Mouse (Mus musculus) CH12.LX (cell line): ENCODE data around the gene Ift81. TPM values are rescaled to one million over a fixed set of nuclear protein-coding genes. Genes with fewer than 3 reads are reported as not detected.

ENCODE experiments used
- DNase-seq: peaks from one replicate; pipeline ENCODE4 v3.0.0-alpha.2; 2013; ENCODE audit errors: extremely low read depth
- H3K27ac ChIP-seq: 2 replicates; pipeline ENCODE4 v1.5.1; 2012; ENCODE audit warnings: low read depth, mild to moderate bottlenecking, control low read depth, moderate library complexity; ENCODE audit not compliant: insufficient read depth
- H3K27me3 ChIP-seq: replicated peaks from 2 replicates; pipeline ENCODE3; 2012; ENCODE audit warnings: inconsistent platforms
- H3K36me3 ChIP-seq, 2 experiments: replicated peaks in 1 of 2; 2 replicates each; pipeline versions ENCODE3 to v1.6.1; 2012; ENCODE audit warnings: inconsistent platforms in 1 of 2, low read length in 1 of 2, mild to moderate bottlenecking in 1 of 2, mixed read lengths in 1 of 2, moderate library complexity in 1 of 2; ENCODE audit not compliant: control insufficient read depth in 1 of 2, insufficient read depth in 1 of 2
- H3K4me1 ChIP-seq, 2 experiments: 2 replicates each; pipeline ENCODE4 v1.6.1; 2012; ENCODE audit warnings: inconsistent platforms in 1 of 2, moderate library complexity in 1 of 2; ENCODE audit not compliant: insufficient read depth in 2 of 2, control insufficient read depth in 1 of 2
- H3K4me2 ChIP-seq: 2 replicates; pipeline ENCODE4 v1.6.1; 2012; ENCODE audit warnings: low read depth, mild to moderate bottlenecking, control low read depth; ENCODE audit not compliant: poor library complexity, insufficient read depth, severe bottlenecking
- H3K4me3 ChIP-seq, 3 experiments: fragments of 150-350 bp in 1 of 3; sonication (generic) in 1 of 3; replicated peaks in 1 of 3; 2 replicates each; pipeline versions ENCODE3 to v1.5.1; 2011 to 2012; ENCODE audit warnings: low read depth in 2 of 3, low read length in 2 of 3, mild to moderate bottlenecking in 2 of 3, moderate library complexity in 2 of 3, control low read depth in 1 of 3, improper control_type of control experiment in 1 of 3, inconsistent platforms in 1 of 3, mixed read lengths in 1 of 3; ENCODE audit not compliant: poor library complexity in 1 of 3
- H3K79me2 ChIP-seq: replicated peaks from 2 replicates; pipeline ENCODE4 v1.6.1; 2012; ENCODE audit warnings: mild to moderate bottlenecking, moderate library complexity; ENCODE audit not compliant: control insufficient read depth, poor library complexity, insufficient read depth, severe bottlenecking; ENCODE audit errors: extremely low read depth
- H3K9ac ChIP-seq: 2 replicates; pipeline ENCODE4 v1.6.1; 2012; ENCODE audit warnings: low read depth, mild to moderate bottlenecking, control low read depth, moderate library complexity; ENCODE audit not compliant: insufficient read depth
- H3K9me3 ChIP-seq: replicated peaks from 2 replicates; pipeline ENCODE3; 2012; ENCODE audit warnings: low read length, inconsistent platforms, mixed read lengths
- BHLHE40 ChIP-seq: IDR thresholded peaks from 2 replicates; pipeline ENCODE4 v1.6.1; 2011; ENCODE audit warnings: mild to moderate bottlenecking, low read depth, low read length, improper control_type of control experiment
- CHD1 ChIP-seq: IDR thresholded peaks from 2 replicates; pipeline ENCODE4 v1.6.1; 2012; ENCODE audit warnings: low read depth, low read length, improper control_type of control experiment, inconsistent platforms
- CHD2 ChIP-seq: IDR thresholded peaks from 2 replicates; pipeline ENCODE4 v1.6.1; 2011; ENCODE audit warnings: low read length, improper control_type of control experiment
- E2F4 ChIP-seq: IDR thresholded peaks from 2 replicates; pipeline ENCODE4 v1.6.1; 2011; ENCODE audit warnings: low read depth, low read length, improper control_type of control experiment; ENCODE audit not compliant: insufficient replicate concordance
- ELF1 ChIP-seq: IDR thresholded peaks from 2 replicates; pipeline ENCODE4 v1.6.1; 2014; ENCODE audit warnings: low read depth, mild to moderate bottlenecking, inconsistent platforms, low read length, improper control_type of control experiment
- GABPA ChIP-seq: IDR thresholded peaks from 2 replicates; pipeline ENCODE4 v1.6.1; 2012; ENCODE audit warnings: low read depth, low read length, improper control_type of control experiment, inconsistent platforms; ENCODE audit not compliant: insufficient replicate concordance
- HCFC1 ChIP-seq: IDR thresholded peaks from 2 replicates; pipeline ENCODE4 v1.6.1; 2012; ENCODE audit warnings: low read depth, mild to moderate bottlenecking, inconsistent platforms, low read length, improper control_type of control experiment
- IRF4 ChIP-seq: IDR thresholded peaks from 2 replicates; pipeline ENCODE4 v1.6.1; 2014; ENCODE audit warnings: low read depth, mild to moderate bottlenecking, inconsistent platforms, low read length, improper control_type of control experiment
- JUN ChIP-seq: IDR thresholded peaks from 2 replicates; pipeline ENCODE4 v1.6.1; 2011; ENCODE audit warnings: low read depth, mild to moderate bottlenecking, low read length, improper control_type of control experiment, moderate library complexity; ENCODE audit not compliant: insufficient read depth
- KAT2A ChIP-seq: IDR thresholded peaks from 2 replicates; pipeline ENCODE4 v1.6.1; 2012; ENCODE audit warnings: low read length, improper control_type of control experiment, inconsistent platforms; ENCODE audit not compliant: insufficient replicate concordance
- MAFK ChIP-seq: IDR thresholded peaks from 2 replicates; pipeline ENCODE4 v1.6.1; 2011; ENCODE audit warnings: low read length, improper control_type of control experiment; ENCODE audit not compliant: insufficient replicate concordance
- MAZ ChIP-seq: IDR thresholded peaks from 2 replicates; pipeline ENCODE4 v1.6.1; 2012; ENCODE audit warnings: low read depth, mild to moderate bottlenecking, inconsistent platforms, low read length, improper control_type of control experiment, moderate library complexity
- MXI1 ChIP-seq: IDR thresholded peaks from 2 replicates; pipeline ENCODE4 v1.6.1; 2011; ENCODE audit warnings: mild to moderate bottlenecking, low read depth, low read length, improper control_type of control experiment
- MYC ChIP-seq: IDR thresholded peaks from 2 replicates; pipeline ENCODE4 v1.6.1; 2011; ENCODE audit warnings: low read depth, mild to moderate bottlenecking, improper control_type of control experiment, low read length
- PAX5 ChIP-seq: IDR thresholded peaks from 2 replicates; pipeline ENCODE4 v1.6.1; 2012; ENCODE audit warnings: low read length, inconsistent platforms, mixed read lengths
- POLR2A ChIP-seq: IDR thresholded peaks from 2 replicates; pipeline ENCODE4 v1.6.1; 2011; ENCODE audit warnings: low read depth, mild to moderate bottlenecking, improper control_type of control experiment, low read length
- POLR2AphosphoS2 ChIP-seq: IDR thresholded peaks from 2 replicates; pipeline ENCODE4 v1.6.1; 2011; ENCODE audit warnings: low read depth, low read length, improper control_type of control experiment
- RAD21 ChIP-seq: IDR thresholded peaks from 2 replicates; pipeline ENCODE4 v1.6.1; 2011; ENCODE audit warnings: low read depth, mild to moderate bottlenecking, low read length, improper control_type of control experiment, moderate library complexity
- RCOR1 ChIP-seq: conservative IDR thresholded peaks from 2 replicates; pipeline ENCODE4 v1.6.1; 2012; ENCODE audit warnings: low read depth, mild to moderate bottlenecking, inconsistent platforms, low read length, improper control_type of control experiment
- SIN3A ChIP-seq: IDR thresholded peaks from 2 replicates; pipeline ENCODE4 v1.6.1; 2012; ENCODE audit warnings: low read length, improper control_type of control experiment, inconsistent platforms
- SMC3 ChIP-seq: IDR thresholded peaks from 2 replicates; pipeline ENCODE4 v1.6.1; 2011; ENCODE audit warnings: low read depth, low read length, improper control_type of control experiment
- TBP ChIP-seq: conservative IDR thresholded peaks from 2 replicates; pipeline ENCODE4 v1.6.1; 2011; ENCODE audit warnings: low read depth, low read length, improper control_type of control experiment
- TCF12 ChIP-seq: IDR thresholded peaks from 2 replicates; pipeline ENCODE4 v1.6.1; 2014; ENCODE audit warnings: low read depth, mild to moderate bottlenecking, inconsistent platforms, low read length, improper control_type of control experiment
- UBTF ChIP-seq: IDR thresholded peaks from 2 replicates; pipeline ENCODE4 v1.6.1; 2012; ENCODE audit warnings: low read depth, mild to moderate bottlenecking, inconsistent platforms, low read length, improper control_type of control experiment, moderate library complexity
- USF1 ChIP-seq: IDR thresholded peaks from 2 replicates; pipeline ENCODE4 v1.6.1; 2014; ENCODE audit warnings: low read depth, mild to moderate bottlenecking, inconsistent platforms, low read length, improper control_type of control experiment
- USF2 ChIP-seq: conservative IDR thresholded peaks from 2 replicates; pipeline ENCODE4 v1.6.1; 2011; ENCODE audit warnings: low read depth, low read length, improper control_type of control experiment
- ZC3H11A ChIP-seq: IDR thresholded peaks from 2 replicates; pipeline ENCODE4 v1.6.1; 2012; ENCODE audit warnings: low read depth, mild to moderate bottlenecking, inconsistent platforms, low read length, improper control_type of control experiment
- ZMIZ1 ChIP-seq: IDR thresholded peaks from 2 replicates; pipeline ENCODE4 v1.6.1; 2012; ENCODE audit warnings: low read depth, mild to moderate bottlenecking, inconsistent platforms, low read length, improper control_type of control experiment
- dilution Hi-C: fragments of 300-500 bp; cut with MboI; formaldehyde crosslinking; loops from 2 replicates; pipeline ENCODE4 v1.14.3; 2020; ENCODE audit warnings: low sequenced_read_pairs; ENCODE audit not compliant: extremely low pct_unique_long_range_greater_than_20kb, extremely low pct_ligation_motif_present
- in situ Hi-C: fragments of 300-500 bp; cut with MboI; formaldehyde crosslinking; loops from 3 replicates; pipeline ENCODE4 v1.14.3; 2019; ENCODE audit warnings: low sequenced_read_pairs, low pct_ligation_motif_present, low pct_unique_long_range_greater_than_20kb, mixed read lengths
- polyA plus RNA-seq: library from polyadenylated mRNA; unstranded; fragments of >175 nt; gene quantifications from 2 replicates; pipeline ENCODE4 v1.2.1, GENCODE M21; 2012; ENCODE audit warnings: low read depth; ENCODE audit not compliant: insufficient read length
- total RNA-seq, 2 experiments: library from RNA; depleted of rRNA; stranded (reverse); fragments of 300-350 nt in 1 of 2; fragments of >200 nt in 1 of 2; gene quantifications; 2 replicates each; pipeline ENCODE4 v1.2.3; 2012 to 2014

The Ift81 gene
- total and polyA plus RNA-seq, 3 experiments: 3.1 to 5.0 (median 4.1) TPM

DNA sequence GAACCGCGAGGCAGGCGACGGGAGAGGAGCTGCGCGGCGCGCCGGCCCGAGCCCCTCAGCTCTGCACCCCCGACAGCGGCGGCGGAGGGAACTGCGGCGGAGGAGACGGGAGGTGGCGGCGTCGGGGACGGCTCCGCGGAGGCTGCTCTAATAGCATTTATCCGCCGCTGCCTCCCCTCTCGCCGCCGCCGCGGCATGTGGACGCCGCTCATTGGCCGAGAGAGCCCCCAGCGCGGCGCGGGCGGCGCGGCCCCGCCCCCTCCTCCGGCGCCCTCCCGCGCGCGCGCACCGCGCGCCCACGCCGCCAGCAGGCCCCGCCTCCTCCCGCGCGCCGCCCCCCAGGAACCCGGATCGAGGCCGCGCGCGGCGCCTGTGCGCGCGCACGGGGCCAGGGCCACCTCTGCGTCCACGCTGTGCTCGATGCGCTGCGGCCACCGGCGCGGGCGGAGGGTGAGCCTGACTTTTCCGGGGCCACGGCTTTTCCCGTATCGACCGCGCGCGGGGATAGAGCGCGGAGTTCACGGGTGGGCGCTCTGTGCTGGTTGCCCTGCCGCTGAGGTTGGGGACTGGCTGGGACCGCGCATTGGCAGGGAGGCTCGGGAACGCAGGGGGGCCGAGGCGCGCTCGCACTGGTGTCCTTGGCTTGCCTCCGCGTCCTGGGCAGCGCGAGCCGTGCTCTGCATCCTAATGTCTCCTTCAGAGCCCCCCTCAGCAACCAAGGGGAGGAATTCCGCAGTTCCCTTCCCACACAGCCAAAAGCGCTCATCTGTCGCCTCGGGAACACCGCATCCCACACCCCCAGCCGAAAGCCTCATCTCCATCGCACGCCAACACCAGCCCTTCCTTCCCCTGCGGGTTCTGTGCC is 112.0 kb downstream of the Ift81 start, which contains the start of gene Atp2a2 (continued):
- TF ChIP-seq SMC3: no peak

GRCm38 (mm10) chr5:122501101-122502076 is 112.9 kb downstream of the Ift81 start:
- TF ChIP-seq RAD21: no peak
- TF ChIP-seq SIN3A: peak; percentile 46; the same call in 1 of the 2 replicates
- no peak for TF ChIP-seq KAT2A
- TF ChIP-seq PAX5: no peak
- no peak for TF ChIP-seq GABPA
- 0 out of 2 replicates have a peak, but pooled peaks have one; percentile 37 for TF ChIP-seq RCOR1
- no peak; the same call in 1 of the 2 replicates for TF ChIP-seq BHLHE40
- TF ChIP-seq ZC3H11A: no peak
- peak; percentile 87 for TF ChIP-seq UBTF
- TF ChIP-seq POLR2A: no peak
- TF ChIP-seq ZMIZ1: no peak
- 0 out of 2 replicates have a peak, but pooled peaks have one; percentile 8 for TF ChIP-seq MAFK
- no peak for TF ChIP-seq HCFC1
- no peak for TF ChIP-seq TCF12
- TF ChIP-seq USF1: no peak
- TF ChIP-seq MXI1: peak; percentile 17; the same call in 1 of the 2 replicates
- TF ChIP-seq CHD2: no peak
- no peak for TF ChIP-seq IRF4
- TF ChIP-seq SMC3: no peak
- TF ChIP-seq E2F4: no peak
- TF ChIP-seq JUN: no peak
- no peak for TF ChIP-seq TBP
- TF ChIP-seq CHD1: no peak; the same call in 1 of the 2 replicates
- TF ChIP-seq MAZ: peak; percentile 52; the same call in 1 of the 2 replicates
- no peak for TF ChIP-seq USF2
- no peak; the same call in 1 of the 2 replicates for TF ChIP-seq POLR2AphosphoS2
- no peak for TF ChIP-seq ELF1
- no peak for TF ChIP-seq MYC
- Histone ChIP-seq H3K4me1 (peaks cover 3 to 43% of the 10 kb centered on the region in 2 experiments), H3K4me3 (peak overlapping the region; percentile 74 to 96 (median 89)), H3K27ac (peak overlapping the region; percentile 82), H3K27me3 (no peaks in the 10 kb centered on the region), H3K9ac (peak overlapping the region; percentile 87), H3K36me3 (peaks cover 6 to 21% of the 10 kb centered on the region in 2 experiments), H3K4me2 (peak overlapping the region; percentile 67; the same call in 1 of the 2 replicates), H3K9me3 (peaks cover 2% of the 10 kb centered on the region), H3K79me2 (peaks cover 34% of the 10 kb centered on the region)
- in situ Hi-C loops: loop anchor here (25.0 kb wide), 1 partner anchor 111 kb away; the partner anchor contains the start of gene Ift81
- peak; percentile 24 for DNase-seq
- dilution Hi-C loops: no loop called here
